Mouse (Mus musculus) stomach, embryonic 14.5 days (tissue): ENCODE measurements around the gene Negr1. TPM values are rescaled to one million over a fixed set of nuclear protein-coding genes. Genes with fewer than 3 reads are reported as not detected.

Experiments
- ATAC-seq: fragments of 200-750 bp; cut with Nextera tagmentation; 2 replicates; pipeline ENCODE4 v1.8.0; 2017; ENCODE audit warnings: low read depth, moderate TSS enrichment; ENCODE audit not compliant: insufficient number of reproducible peaks, insufficient read depth, low FRiP score
- H3K27ac ChIP-seq: fragments of 300-500 bp; sonication (generic); 2 replicates; pipeline ENCODE4 v1.5.1; 2014; ENCODE audit warnings: mild to moderate bottlenecking, low read length, moderate library complexity, mixed read lengths
- H3K27me3 ChIP-seq: fragments of 300-500 bp; sonication (generic); 2 replicates; pipeline ENCODE4 v1.6.1; 2014; ENCODE audit warnings: low read length, control low read depth, mixed read lengths; ENCODE audit not compliant: control insufficient read depth, insufficient read depth
- H3K36me3 ChIP-seq: fragments of 300-500 bp; sonication (generic); 2 replicates; pipeline ENCODE4 v1.6.1; 2014; ENCODE audit warnings: mild to moderate bottlenecking, control low read depth, low read length, moderate library complexity, mixed read lengths; ENCODE audit not compliant: control insufficient read depth, insufficient read depth
- H3K4me1 ChIP-seq: fragments of 300-500 bp; sonication (generic); 2 replicates; pipeline ENCODE4 v1.6.1; 2014; ENCODE audit warnings: low read length, control low read depth, mixed read lengths; ENCODE audit not compliant: control insufficient read depth, insufficient read depth
- H3K4me2 ChIP-seq: fragments of 300-500 bp; sonication (generic); replicated peaks from 2 replicates; pipeline ENCODE4 v1.6.1; 2014; ENCODE audit warnings: low read depth, low read length, control low read depth
- H3K4me3 ChIP-seq: fragments of 300-500 bp; sonication (generic); 2 replicates; pipeline ENCODE4 v1.5.1; 2014; ENCODE audit warnings: low read depth, low read length, control low read depth
- H3K9ac ChIP-seq: fragments of 300-500 bp; sonication (generic); replicated peaks from 2 replicates; pipeline ENCODE4 v1.6.1; 2014; ENCODE audit warnings: low read depth, mild to moderate bottlenecking, control low read depth, low read length, moderate library complexity, mixed read lengths
- H3K9me3 ChIP-seq: fragments of 300-500 bp; sonication (generic); 2 replicates; pipeline ENCODE4 v1.6.1; 2016; ENCODE audit warnings: low read depth, low read length, control low read depth; ENCODE audit not compliant: control insufficient read depth
- WGBS: fragments of 180-500 bp; shearing (Covaris S2); extraction: QIAGEN DNeasy Blood & Tissue Kit; methylation state at CpG from one replicate; pipeline ENCODE4 v1.1.7; 2014; 5-methylcytosine and 5-hydroxymethylcytosine counted together
- polyA plus RNA-seq: library from polyadenylated mRNA; unstranded; fragments of >200 nt; fragmentation: Nextera tagmentation; extraction: Ambion mirVana; gene quantifications from 2 replicates; pipeline ENCODE4 v1.2.1, GENCODE M21; 2014

The Negr1 gene
- polyA plus RNA-seq, 1 experiment from 2014 or later = 9.8 TPM

GRCm38 (mm10) chr3:156754790-156755530 lies 193.4 kb downstream of the Negr1 start:
- Histone ChIP-seq H3K9me3 (no peaks in the 10 kb centered on the region), H3K4me2 (no peak overlapping the region), H3K36me3 (no peaks in the 10 kb centered on the region), H3K9ac (no peak overlapping the region), H3K27me3 (no peaks in the 10 kb centered on the region), H3K27ac (no peak overlapping the region), H3K4me1 (no peaks in the 10 kb centered on the region), H3K4me3 (no peak overlapping the region)
- 42% methylated on average over 1 of the region's 1 CpGs for WGBS
- ATAC-seq = no peak

GRCm38 (mm10) chr3:156765015-156765414 lies 203.4 kb downstream of the Negr1 start:
- Histone ChIP-seq H3K36me3 (no peaks in the 10 kb centered on the region), H3K27me3 (no peaks in the 10 kb centered on the region), H3K4me1 (no peaks in the 10 kb centered on the region), H3K27ac (no peak overlapping the region), H3K9me3 (no peaks in the 10 kb centered on the region), H3K9ac (no peak overlapping the region), H3K4me3 (no peak overlapping the region), H3K4me2 (no peak overlapping the region)
- 64% methylated on average over 3 of the region's 3 CpGs for WGBS
- ATAC-seq = no peak

- H3K36me3 ChIP-seq = no peaks in the 10 kb centered on the region
- no peak for ATAC-seq
- no peak overlapping the region for H3K9ac ChIP-seq
- no peak overlapping the region for H3K4me3 ChIP-seq
- H3K27ac ChIP-seq = no peak overlapping the region
- H3K4me2 ChIP-seq = no peak overlapping the region
- H3K9me3 ChIP-seq = no peaks in the 10 kb centered on the region
- H3K27me3 ChIP-seq = no peaks in the 10 kb centered on the region
- WGBS = 50% methylated on average over 2 of the region's 2 CpGs
- no peaks in the 10 kb centered on the region for H3K4me1 ChIP-seq
These were observed 204.7 kb downstream of the Negr1 start for GRCm38 (mm10) chr3:156766171-156766845.

GRCm38 (mm10) chr3:156771626-156772025 lies 210.0 kb downstream of the Negr1 start:
- Histone ChIP-seq H3K4me3 (no peak overlapping the region), H3K27me3 (no peaks in the 10 kb centered on the region), H3K9ac (no peak overlapping the region), H3K4me2 (no peak overlapping the region), H3K4me1 (no peaks in the 10 kb centered on the region), H3K36me3 (no peaks in the 10 kb centered on the region), H3K27ac (no peak overlapping the region), H3K9me3 (no peaks in the 10 kb centered on the region)
- no peak for ATAC-seq
- 76% methylated on average over 2 of the region's 2 CpGs for WGBS

- 55% methylated on average over 1 of the region's 1 CpGs for WGBS
- ATAC-seq = no peak
- Histone ChIP-seq H3K9ac (no peak overlapping the region), H3K4me2 (no peak overlapping the region), H3K4me3 (no peak overlapping the region), H3K36me3 (no peaks in the 10 kb centered on the region), H3K9me3 (no peaks in the 10 kb centered on the region), H3K4me1 (no peaks in the 10 kb centered on the region), H3K27ac (no peak overlapping the region), H3K27me3 (no peaks in the 10 kb centered on the region)
These were observed 210.5 kb downstream of the Negr1 start for GRCm38 (mm10) chr3:156772057-156772456.

GRCm38 (mm10) chr3:156784309-156784852 lies 222.8 kb downstream of the Negr1 start:
- no peaks in the 10 kb centered on the region for H3K4me1 ChIP-seq
- no peaks in the 10 kb centered on the region for H3K9me3 ChIP-seq
- WGBS = 49% methylated on average over 1 of the region's 1 CpGs
- H3K36me3 ChIP-seq = no peaks in the 10 kb centered on the region
- no peak overlapping the region for H3K4me2 ChIP-seq
- no peak overlapping the region for H3K4me3 ChIP-seq
- H3K9ac ChIP-seq = no peak overlapping the region
- no peak overlapping the region for H3K27ac ChIP-seq
- ATAC-seq = no peak
- no peaks in the 10 kb centered on the region for H3K27me3 ChIP-seq

- 35% methylated on average over 1 of the region's 1 CpGs for WGBS
- H3K4me1 ChIP-seq = no peaks in the 10 kb centered on the region
- ATAC-seq = no peak
These were observed 224.8 kb downstream of the Negr1 start for GRCm38 (mm10) chr3:156786355-156786754.

GRCm38 (mm10) chr3:156791234-156791633 lies 229.6 kb downstream of the Negr1 start:
- Histone ChIP-seq H3K4me2 (no peak overlapping the region), H3K9ac (no peak overlapping the region), H3K36me3 (no peaks in the 10 kb centered on the region), H3K27me3 (no peaks in the 10 kb centered on the region), H3K4me3 (no peak overlapping the region), H3K4me1 (no peaks in the 10 kb centered on the region), H3K27ac (no peak overlapping the region), H3K9me3 (no peaks in the 10 kb centered on the region)
- ATAC-seq = no peak

More at GRCm38 (mm10) chr3:156786355-156786754, 224.8 kb downstream of the Negr1 start:
- no peak overlapping the region for H3K4me3 ChIP-seq
- H3K9me3 ChIP-seq = no peaks in the 10 kb centered on the region
- no peak overlapping the region for H3K27ac ChIP-seq
- no peaks in the 10 kb centered on the region for H3K36me3 ChIP-seq
- no peak overlapping the region for H3K9ac ChIP-seq
- no peak overlapping the region for H3K4me2 ChIP-seq
- H3K27me3 ChIP-seq = no peaks in the 10 kb centered on the region
